Mouse (Mus musculus) limb, embryonic 14.5 days (tissue): ENCODE measurements around the gene Slc6a13. TPM values are rescaled to one million over a fixed set of nuclear protein-coding genes. Genes with fewer than 3 reads are reported as not detected.
"Not testable (repeated sequence)": the region's sequence is repeated elsewhere in the genome, so short reads cannot be mapped to it uniquely, and the experiment has no call there.

Experiments
- ATAC-seq: fragments of 200-750 bp; cut with Nextera tagmentation; 2 replicates; pipeline ENCODE4 v1.8.0; 2017; ENCODE audit warnings: low read depth, moderate number of reproducible peaks, moderate TSS enrichment; ENCODE audit not compliant: low FRiP score
- DNase-seq: peaks from one replicate; pipeline ENCODE4 v3.0.0-alpha.2; 2015; ENCODE audit warnings: low spot score
- H3K27ac ChIP-seq: fragments of 300-500 bp; sonication (generic); replicated peaks from 2 replicates; pipeline ENCODE4 v1.5.1; 2014; ENCODE audit warnings: low read depth, mild to moderate bottlenecking, low read length, moderate library complexity, mixed read lengths
- H3K27me3 ChIP-seq: fragments of 300-500 bp; sonication (generic); 2 replicates; pipeline ENCODE4 v1.6.1; 2014; ENCODE audit warnings: low read length, mixed read lengths; ENCODE audit not compliant: control insufficient read depth, insufficient read depth
- H3K36me3 ChIP-seq: fragments of 300-500 bp; sonication (generic); 2 replicates; pipeline ENCODE4 v1.6.1; 2014; ENCODE audit warnings: mild to moderate bottlenecking, low read length, moderate library complexity, mixed read lengths; ENCODE audit not compliant: control insufficient read depth, insufficient read depth
- H3K4me1 ChIP-seq: fragments of 300-500 bp; sonication (generic); 2 replicates; pipeline ENCODE4 v1.6.1; 2014; ENCODE audit warnings: antibody characterized with exemption, low read length, mixed read lengths; ENCODE audit not compliant: control insufficient read depth, insufficient read depth
- H3K4me2 ChIP-seq: fragments of 300-500 bp; sonication (generic); replicated peaks from 2 replicates; pipeline ENCODE4 v1.6.1; 2014; ENCODE audit warnings: low read depth, mild to moderate bottlenecking, low read length, moderate library complexity; ENCODE audit not compliant: severe bottlenecking
- H3K4me3 ChIP-seq: fragments of 300-500 bp; sonication (generic); replicated peaks from 2 replicates; pipeline ENCODE4 v1.5.1; 2014; ENCODE audit warnings: low read length
- H3K9ac ChIP-seq: fragments of 300-500 bp; sonication (generic); 2 replicates; pipeline ENCODE4 v1.6.1; 2014; ENCODE audit warnings: mild to moderate bottlenecking, low read depth, low read length, moderate library complexity; ENCODE audit not compliant: severe bottlenecking
- H3K9me3 ChIP-seq: fragments of 300-500 bp; sonication (generic); 2 replicates; pipeline ENCODE4 v1.6.1; 2016; ENCODE audit warnings: low read length; ENCODE audit not compliant: control insufficient read depth
- POLR2A ChIP-seq: fragments of 200-500 bp; IDR thresholded peaks from 2 replicates; pipeline ENCODE4 v1.8.0; 2012; ENCODE audit warnings: inconsistent platforms, mild to moderate bottlenecking, moderate library complexity, borderline replicate concordance; ENCODE audit not compliant: insufficient read depth, insufficient read length; ENCODE audit errors: extremely low read depth
- WGBS: fragments of 180-500 bp; shearing (Covaris S2); extraction: QIAGEN DNeasy Blood & Tissue Kit; methylation state at CpG from one replicate; pipeline ENCODE4 v1.1.7; 2014; 5-methylcytosine and 5-hydroxymethylcytosine counted together
- polyA plus RNA-seq, 2 experiments: library from polyadenylated mRNA; depleted of rRNA in 1 of 2; stranded (reverse) in 1 of 2; unstranded in 1 of 2; fragments of >200 nt; fragmentation: Nextera tagmentation in 1 of 2; extraction: Ambion mirVana in 1 of 2; gene quantifications; 2 replicates each; pipeline versions ENCODE4 v1.2.1 to v1.2.3; 2012 to 2014

The Slc6a13 gene
- polyA plus RNA-seq, 2 experiments, result 2.6 to 3.3 TPM

GRCm38 (mm10) chr6:121356041-121356440 lies 56.0 kb downstream of the Slc6a13 start:
- Histone ChIP-seq H3K4me2 (no peak overlapping the region), H3K9ac (no peak overlapping the region), H3K9me3 (no peaks in the 10 kb centered on the region), H3K4me1 (no peaks in the 10 kb centered on the region), H3K36me3 (no peaks in the 10 kb centered on the region), H3K4me3 (no peak overlapping the region), H3K27me3 (no peaks in the 10 kb centered on the region), H3K27ac (no peak overlapping the region)
- no peak for TF ChIP-seq POLR2A
- 73% methylated on average over 1 of the region's 1 CpGs for WGBS
- ATAC-seq, result no peak
- DNase-seq, result no peak

GRCm38 (mm10) chr6:121357232-121357631 lies 57.2 kb downstream of the Slc6a13 start:
- H3K9ac ChIP-seq, result no peak overlapping the region
- TF ChIP-seq POLR2A, result no peak
- DNase-seq (no peak), ATAC-seq (no peak)
- H3K4me3 ChIP-seq, result no peak overlapping the region
- no peak overlapping the region for H3K4me2 ChIP-seq
- H3K9me3 ChIP-seq, result no peaks in the 10 kb centered on the region
- 81% methylated on average over 6 of the region's 6 CpGs for WGBS
- no peaks in the 10 kb centered on the region for H3K27me3 ChIP-seq
- no peaks in the 10 kb centered on the region for H3K36me3 ChIP-seq
- H3K4me1 ChIP-seq, result no peaks in the 10 kb centered on the region
- no peak overlapping the region for H3K27ac ChIP-seq

- Histone ChIP-seq H3K9ac (no peak overlapping the region), H3K27ac (no peak overlapping the region), H3K4me3 (no peak overlapping the region), H3K27me3 (no peaks in the 10 kb centered on the region), H3K4me1 (no peaks in the 10 kb centered on the region), H3K9me3 (no peaks in the 10 kb centered on the region), H3K36me3 (no peaks in the 10 kb centered on the region), H3K4me2 (no peak overlapping the region)
- DNase-seq (no peak), ATAC-seq (no peak)
- WGBS, result 79% methylated on average over 6 of the region's 6 CpGs
- TF ChIP-seq POLR2A, result no peak
Measured at GRCm38 (mm10) chr6:121363061-121363460, 63.0 kb downstream of the Slc6a13 start.

DNA sequence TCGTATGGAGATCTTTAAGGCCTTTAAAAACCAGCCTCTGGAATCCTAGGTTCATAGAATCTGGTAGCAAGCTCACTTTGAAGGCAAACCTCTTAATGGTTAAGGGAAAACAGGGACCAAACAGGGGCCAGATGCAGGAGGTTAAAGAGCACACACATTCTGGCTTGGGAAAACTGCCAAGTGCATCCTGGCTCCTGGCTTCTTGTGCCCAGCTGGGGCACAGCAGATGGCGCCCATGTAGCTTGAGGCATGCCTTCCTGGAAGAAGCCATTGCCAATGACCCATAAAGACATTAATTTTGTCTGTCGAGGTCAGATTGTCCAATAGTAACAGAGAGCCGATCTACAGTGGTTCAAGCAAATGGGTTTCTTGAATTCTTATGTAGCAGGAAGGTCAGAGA lies 63.9 kb downstream of the Slc6a13 start:
- no peaks in the 10 kb centered on the region for H3K36me3 ChIP-seq
- no peak overlapping the region for H3K4me2 ChIP-seq
- DNase-seq, result no peak
- no peaks in the 10 kb centered on the region for H3K4me1 ChIP-seq
- H3K9me3 ChIP-seq, result no peaks in the 10 kb centered on the region
- no peaks in the 10 kb centered on the region for H3K27me3 ChIP-seq
- H3K9ac ChIP-seq, result no peak overlapping the region
- no peak for TF ChIP-seq POLR2A
- H3K4me3 ChIP-seq, result no peak overlapping the region
- no peak overlapping the region for H3K27ac ChIP-seq
- no peak for ATAC-seq
- 75% methylated on average over 4 of the region's 4 CpGs for WGBS

DNA sequence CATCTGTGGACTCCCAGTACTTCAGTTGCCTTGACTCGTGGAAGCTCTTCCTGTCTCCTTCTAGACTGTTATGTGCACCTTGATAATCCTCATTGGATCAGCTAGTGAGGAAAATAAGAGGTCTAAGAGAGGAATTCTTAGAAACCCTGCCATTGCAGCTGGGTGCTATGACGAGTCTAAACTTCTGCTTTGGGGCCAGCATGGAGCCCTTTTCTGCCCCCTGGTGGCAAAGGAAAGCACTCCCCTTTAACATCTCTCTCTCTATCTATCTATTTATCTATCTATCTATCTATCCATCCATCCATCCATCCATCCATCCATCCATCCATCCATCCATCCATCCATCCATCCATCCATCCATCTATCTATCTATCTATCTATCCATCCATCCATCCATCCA lies 66.5 kb downstream of the Slc6a13 start:
- not testable (repeated sequence) for H3K27me3 ChIP-seq, H3K4me3 ChIP-seq, H3K4me1 ChIP-seq, ATAC-seq, H3K27ac ChIP-seq, H3K9me3 ChIP-seq, H3K9ac ChIP-seq, H3K4me2 ChIP-seq, H3K36me3 ChIP-seq
- 14% methylated on average over 2 of the region's 2 CpGs for WGBS
- DNase-seq, result peak; percentile 27

GRCm38 (mm10) chr6:121367099-121367498 lies 67.1 kb downstream of the Slc6a13 start:
- H3K4me1 ChIP-seq, result no peaks in the 10 kb centered on the region
- H3K9ac ChIP-seq, result no peak overlapping the region
- WGBS, result 46% methylated on average over 3 of the region's 3 CpGs
- no peak for TF ChIP-seq POLR2A
- no peak overlapping the region for H3K27ac ChIP-seq
- H3K4me3 ChIP-seq, result no peak overlapping the region
- no peaks in the 10 kb centered on the region for H3K9me3 ChIP-seq
- no peaks in the 10 kb centered on the region for H3K36me3 ChIP-seq
- ATAC-seq, result no peak
- no peak for DNase-seq
- H3K4me2 ChIP-seq, result no peak overlapping the region
- H3K27me3 ChIP-seq, result no peaks in the 10 kb centered on the region
